Mouse (Mus musculus) pancreas, adult 10 weeks (tissue): ENCODE results near the gene Cebpg. TPM values are rescaled to one million over a fixed set of nuclear protein-coding genes. Genes with fewer than 3 reads are reported as not detected.

Source experiments
- polyA plus RNA-seq: library from polyadenylated mRNA; stranded (reverse); fragments of 350-450 nt; fragmentation: Illumina TruSeq; extraction: RNeasy Lipid Tissue Mini Kit (QIAGEN cat#74804); gene quantifications from one replicate; pipeline ENCODE4 v1.2.3, GENCODE M21; 2015; ENCODE audit warnings: low read depth, low replicate concordance; ENCODE audit not compliant: insufficient read depth

The Cebpg gene
- polyA plus RNA-seq, result 7.1 TPM

GRCm38 (mm10) chr7:35056436-35056864 is at the start of gene Cebpg:
TSS of gene Cebpg (minus strand) at chr7:35056573.

Other genes starting within 250 kb of the Cebpg start
- gene Chst8, start 243.9 kb downstream of the Cebpg start, polyA plus RNA-seq, result not detected
- 13.5 TPM for gene Pepd, start 144.2 kb downstream of the Cebpg start, polyA plus RNA-seq
- 6.3 TPM for gene Cebpa, start 62.7 kb upstream of the Cebpg start, polyA plus RNA-seq
- 2.0 TPM for gene Slc7a10, start 129.8 kb upstream of the Cebpg start, polyA plus RNA-seq
- 5.0 TPM for gene Lrp3, start 158.9 kb upstream of the Cebpg start, polyA plus RNA-seq